Mouse (Mus musculus): Measurements from ENCODE around the gene Larp4b. TPM values are rescaled to one million over a fixed set of nuclear protein-coding genes. Genes with fewer than 3 reads are reported as not detected.

The Larp4b gene
- total RNA-seq, 2 experiments from 2014 or later: 86.7 to 88.1 TPM

Other genes starting within 250 kb of the Larp4b start
- 10 to 100 TPM; 83.8 to 87.4 TPM for gene Wdr37, start 222.0 kb upstream of the Larp4b start, total RNA-seq (2021)
- gene Idi1, start 208.4 kb upstream of the Larp4b start, total RNA-seq (2021): 10 to 100 TPM; 54.8 to 61.4 TPM
- not detected for gene Gm9745, start 145.7 kb upstream of the Larp4b start, total RNA-seq (2021)
- gene Idi2, start 141.0 kb upstream of the Larp4b start, total RNA-seq (2021): not detected
- gene Gtpbp4, start 97.8 kb upstream of the Larp4b start, total RNA-seq (2021): 10 to 100 TPM; 31.4 to 37.5 TPM
- 10 to 100 TPM; 65.7 to 71.0 TPM for gene Dip2c, start 182.6 kb downstream of the Larp4b start, total RNA-seq (2021)